Mouse (Mus musculus): ENCODE measurements at regions not wholly inside any gene's neighbourhood (a gene's known extent, or its start where the extent isn't known, plus 50 kb on each side); places are given as distances from the start of the nearest gene placed in this dataset.

DNA sequence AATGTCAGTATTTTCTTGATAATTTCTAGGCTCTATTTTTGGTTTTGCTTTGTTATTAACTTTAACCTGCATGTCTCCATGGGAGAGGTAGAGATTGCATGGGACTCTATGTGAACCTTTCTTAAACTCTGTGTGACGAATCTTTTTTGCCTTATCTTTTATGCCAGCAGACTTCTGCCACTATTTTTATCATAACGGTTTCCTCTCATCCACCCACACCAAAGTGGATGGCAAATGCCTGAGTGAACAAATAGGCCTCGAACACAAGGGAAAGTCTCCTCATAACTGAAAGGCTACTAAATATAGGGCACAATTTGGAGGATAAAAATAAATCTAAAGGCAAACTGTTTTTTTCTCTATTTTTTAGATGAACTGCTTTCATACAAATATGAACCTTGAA lies 343.3 kb upstream of the Ctso start:
- Histone ChIP-seq H3K9me3 (no peaks in the 10 kb centered on the region), H3K27me3 (ENCODE audit: poor library complexity, severe bottlenecking) (no peaks in the 10 kb centered on the region), H3K36me3 (replicated peaks) (no peaks in the 10 kb centered on the region), H3K27ac (no peak overlapping the region), H3K4me1 (no peaks in the 10 kb centered on the region), H3K4me3 (no peak overlapping the region)
- WGBS, result 87% methylated on average over 3 of the region's 3 CpGs
- DNase-seq (ENCODE audit: extremely low spot score, low spot score), result no peak

DNA sequence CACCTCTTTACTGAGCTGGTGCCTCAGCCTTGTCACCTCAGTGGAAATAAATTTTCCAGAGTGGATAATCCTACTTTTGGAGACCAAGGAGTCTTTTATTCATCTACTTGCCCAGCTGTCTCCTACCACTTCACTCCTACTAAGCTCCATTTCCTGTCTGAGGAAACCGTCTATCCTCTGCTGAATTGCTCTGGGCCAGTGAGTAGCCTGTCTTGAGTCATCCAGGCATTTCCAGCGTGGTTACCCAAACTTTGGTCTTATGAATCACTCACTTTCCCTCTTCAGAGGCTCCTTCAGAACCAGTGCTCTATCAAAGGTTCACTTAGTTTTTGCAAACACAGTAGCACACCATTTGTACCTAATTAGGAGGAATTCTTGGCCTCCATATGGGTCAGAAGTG lies 303.2 kb upstream of the Ctso start:
- H3K9me3 ChIP-seq, result no peaks in the 10 kb centered on the region
- no peaks in the 10 kb centered on the region for H3K4me1 ChIP-seq
- no peak overlapping the region for H3K27ac ChIP-seq
- 64% methylated on average over 2 of the region's 2 CpGs for WGBS
- H3K36me3 ChIP-seq (replicated peaks), result no peaks in the 10 kb centered on the region
- H3K4me3 ChIP-seq, result no peak overlapping the region
- no peak for DNase-seq (ENCODE audit: extremely low spot score, low spot score)
- H3K27me3 ChIP-seq (ENCODE audit: poor library complexity, severe bottlenecking), result no peaks in the 10 kb centered on the region

DNA sequence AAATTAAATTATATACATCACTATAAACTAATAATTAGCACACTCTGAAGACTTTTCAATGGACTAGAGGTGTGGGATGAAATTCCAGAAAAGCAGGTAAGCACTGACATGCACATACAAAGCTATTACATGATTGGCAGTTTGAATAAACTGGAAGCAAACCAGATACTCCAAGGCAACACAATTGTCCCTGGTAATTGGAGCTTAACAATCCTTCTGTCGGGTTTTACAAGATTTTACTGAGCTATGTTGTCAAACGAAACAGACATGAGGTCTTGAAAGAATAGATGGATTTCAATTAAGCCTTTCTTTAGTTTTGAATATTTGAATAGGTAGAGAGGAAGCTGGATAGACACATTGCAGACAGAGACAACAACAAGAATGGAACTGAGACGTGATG lies 273.9 kb upstream of the Ctso start:
- Histone ChIP-seq H3K36me3 (replicated peaks) (no peaks in the 10 kb centered on the region), H3K9me3 (no peaks in the 10 kb centered on the region), H3K27ac (no peak overlapping the region), H3K4me3 (no peak overlapping the region), H3K27me3 (ENCODE audit: poor library complexity, severe bottlenecking) (no peaks in the 10 kb centered on the region), H3K4me1 (peaks cover 10% of the 10 kb centered on the region)
- WGBS, result 53% methylated on average over 3 of the region's 3 CpGs
- no peak for DNase-seq (ENCODE audit: extremely low spot score, low spot score)

DNA sequence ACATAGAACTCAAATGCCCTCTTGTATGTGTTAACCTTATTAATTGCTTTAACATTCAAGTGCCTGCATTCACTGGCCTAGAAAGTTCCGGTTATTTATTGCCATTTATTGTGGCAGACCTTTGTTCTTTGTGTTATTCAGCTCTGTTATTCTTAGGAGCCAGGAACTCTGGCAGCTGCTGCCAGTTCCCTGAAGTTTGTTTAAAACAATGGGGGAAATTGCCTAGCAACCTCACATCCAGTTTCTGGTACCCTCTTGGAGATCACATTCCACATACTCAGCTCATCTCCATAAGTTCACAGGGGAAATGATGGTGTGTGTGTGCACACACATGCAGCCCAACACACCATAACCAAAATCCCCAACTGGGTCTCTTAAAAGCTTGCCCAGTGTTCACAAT lies 270.8 kb upstream of the Ctso start:
- 60% methylated on average over 1 of the region's 1 CpGs for WGBS
- Histone ChIP-seq H3K27ac (no peak overlapping the region), H3K4me3 (no peak overlapping the region), H3K9me3 (no peaks in the 10 kb centered on the region), H3K4me1 (peaks cover 10% of the 10 kb centered on the region), H3K36me3 (replicated peaks) (no peaks in the 10 kb centered on the region), H3K27me3 (ENCODE audit: poor library complexity, severe bottlenecking) (no peaks in the 10 kb centered on the region)
- DNase-seq (ENCODE audit: extremely low spot score, low spot score), result peak; percentile 16

DNA sequence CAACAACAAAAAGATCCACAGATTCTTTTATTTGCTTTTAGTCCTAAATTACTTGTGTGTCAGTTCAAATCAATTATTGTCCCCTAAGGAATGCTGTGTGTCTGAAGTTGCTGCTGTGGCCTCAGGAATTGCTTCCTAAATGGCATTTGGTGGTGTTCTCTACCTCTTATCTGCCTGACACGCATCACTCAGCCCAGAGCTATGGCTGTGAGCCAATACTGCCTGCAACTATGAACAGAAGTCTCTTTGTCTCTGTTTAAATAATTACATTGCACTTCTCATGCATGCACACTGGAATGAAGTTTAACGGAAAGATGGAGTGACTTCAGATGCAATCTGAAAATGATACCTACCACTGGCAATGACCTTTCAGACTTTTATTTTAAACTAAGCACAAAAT lies 266.1 kb upstream of the Ctso start:
- no peaks in the 10 kb centered on the region for H3K27me3 ChIP-seq (ENCODE audit: poor library complexity, severe bottlenecking)
- no peak overlapping the region for H3K4me3 ChIP-seq
- WGBS, result 77% methylated on average over 2 of the region's 2 CpGs
- DNase-seq (ENCODE audit: extremely low spot score, low spot score), result no peak
- H3K4me1 ChIP-seq, result peaks cover 6% of the 10 kb centered on the region
- no peaks in the 10 kb centered on the region for H3K9me3 ChIP-seq
- H3K27ac ChIP-seq, result no peak overlapping the region
- no peaks in the 10 kb centered on the region for H3K36me3 ChIP-seq (replicated peaks)

DNA sequence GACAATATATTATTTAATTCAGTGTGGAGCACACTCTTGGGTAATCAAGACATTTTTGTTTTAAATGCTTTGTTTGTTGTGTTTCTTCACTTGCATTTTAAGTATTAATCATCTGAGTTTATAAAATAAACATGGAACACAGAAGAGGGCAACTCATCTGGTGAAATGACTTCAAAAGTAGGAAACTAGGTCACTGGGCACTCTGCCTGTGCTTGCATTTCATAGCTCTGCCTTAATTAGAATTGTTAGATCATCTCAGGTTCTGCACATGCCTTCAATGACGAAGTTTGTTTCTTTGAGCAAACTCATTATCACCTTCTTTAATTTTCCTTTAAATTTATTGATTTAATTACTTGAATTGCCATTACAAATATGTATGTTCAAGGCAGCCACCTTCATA lies 255.8 kb upstream of the Ctso start:
- Histone ChIP-seq H3K4me3 (no peak overlapping the region), H3K36me3 (replicated peaks) (no peaks in the 10 kb centered on the region), H3K27ac (no peak overlapping the region), H3K4me1 (no peaks in the 10 kb centered on the region), H3K9me3 (no peaks in the 10 kb centered on the region), H3K27me3 (ENCODE audit: poor library complexity, severe bottlenecking) (no peaks in the 10 kb centered on the region)
- 80% methylated on average over 1 of the region's 1 CpGs for WGBS
- no peak for DNase-seq (ENCODE audit: extremely low spot score, low spot score)

DNA sequence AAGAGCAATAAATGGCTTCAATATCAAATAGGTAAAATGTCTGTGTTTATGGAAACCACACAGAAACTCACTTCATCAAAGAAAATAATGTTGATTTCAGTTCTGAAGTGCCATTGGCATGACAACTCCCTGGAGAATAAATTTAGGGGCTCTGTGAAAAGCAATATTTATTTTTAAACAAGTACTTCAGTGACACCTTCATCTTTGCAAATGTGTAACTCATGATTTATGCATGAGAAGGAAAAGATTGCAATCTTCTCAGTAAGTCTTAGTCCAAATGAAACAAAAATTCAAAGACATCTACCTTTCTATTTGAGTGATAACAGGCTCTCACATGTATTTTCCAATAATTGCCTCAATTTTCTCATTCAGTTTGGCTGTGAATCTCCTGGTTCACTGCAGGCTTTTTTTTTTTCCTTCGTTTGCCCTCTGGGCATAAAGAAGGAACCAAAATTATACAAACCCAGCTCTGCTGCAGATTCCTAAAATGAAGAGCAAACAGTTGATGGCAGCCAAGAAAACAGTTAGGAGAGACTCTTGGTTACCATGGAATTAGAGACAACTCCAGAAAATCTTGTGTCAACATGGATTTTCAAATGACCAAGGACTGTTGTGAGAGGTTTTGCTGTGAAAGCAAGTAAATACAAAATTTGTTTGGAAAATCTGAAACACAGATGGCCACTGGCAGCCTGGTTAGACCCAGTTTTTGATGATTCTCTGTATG lies 230.3 kb upstream of the Ctso start:
- no peaks in the 10 kb centered on the region for H3K36me3 ChIP-seq (replicated peaks)
- no peaks in the 10 kb centered on the region for H3K4me1 ChIP-seq
- WGBS, result 58% methylated on average over 1 of the region's 1 CpGs
- H3K9me3 ChIP-seq, result no peaks in the 10 kb centered on the region
- DNase-seq (ENCODE audit: extremely low spot score, low spot score), result no peak
- H3K27me3 ChIP-seq (ENCODE audit: poor library complexity, severe bottlenecking), result no peaks in the 10 kb centered on the region
- H3K4me3 ChIP-seq, result no peak overlapping the region
- H3K27ac ChIP-seq, result no peak overlapping the region

DNA sequence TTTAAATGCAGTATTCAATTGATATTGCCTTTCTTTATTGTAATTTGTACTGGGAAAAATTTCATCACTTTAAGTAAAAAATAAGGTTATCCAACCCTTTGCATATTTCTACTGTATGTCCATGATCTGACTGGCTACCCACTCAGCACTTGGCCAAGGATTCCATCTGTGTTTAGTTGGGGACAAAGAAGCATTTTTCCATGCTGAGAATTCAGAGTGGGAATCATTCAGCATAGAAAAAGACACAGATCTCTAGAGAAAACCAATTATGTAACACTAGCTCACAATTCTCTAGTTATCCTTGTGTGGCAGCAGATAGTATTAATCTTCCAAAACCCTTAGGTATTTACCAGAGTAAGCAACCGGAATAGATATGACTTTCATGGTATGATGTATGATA lies 213.5 kb upstream of the Ctso start:
- no peaks in the 10 kb centered on the region for H3K36me3 ChIP-seq (replicated peaks)
- DNase-seq (ENCODE audit: extremely low spot score, low spot score), result no peak
- no peak overlapping the region for H3K27ac ChIP-seq
- WGBS, result 92% methylated on average over 1 of the region's 1 CpGs
- no peaks in the 10 kb centered on the region for H3K9me3 ChIP-seq
- no peak overlapping the region for H3K4me3 ChIP-seq
- no peaks in the 10 kb centered on the region for H3K27me3 ChIP-seq (ENCODE audit: poor library complexity, severe bottlenecking)
- no peaks in the 10 kb centered on the region for H3K4me1 ChIP-seq

DNA sequence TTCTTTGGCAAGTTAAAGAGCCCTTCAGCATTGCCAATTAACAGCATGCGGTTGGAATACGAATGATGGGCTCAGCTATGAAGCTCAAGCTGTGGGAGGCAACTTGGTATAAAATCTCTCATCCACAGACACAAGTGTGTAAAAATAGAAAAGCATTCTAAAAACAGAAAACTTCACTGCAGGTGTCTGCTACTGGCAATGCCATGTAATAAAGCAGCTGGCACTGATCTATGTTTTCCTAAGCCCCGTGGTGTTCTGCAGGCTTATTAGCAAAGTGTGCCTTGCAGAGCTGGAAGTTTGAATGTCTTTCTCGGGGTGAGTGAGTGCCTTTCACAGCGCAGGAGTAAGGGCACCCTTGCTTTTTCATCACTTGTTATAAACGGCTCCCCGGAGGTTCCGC lies 196.9 kb upstream of the Ctso start:
- Histone ChIP-seq H3K9me3 (no peaks in the 10 kb centered on the region), H3K4me3 (no peak overlapping the region), H3K27ac (no peak overlapping the region), H3K27me3 (ENCODE audit: poor library complexity, severe bottlenecking) (no peaks in the 10 kb centered on the region), H3K36me3 (replicated peaks) (no peaks in the 10 kb centered on the region), H3K4me1 (no peaks in the 10 kb centered on the region)
- WGBS, result 87% methylated on average over 8 of the region's 8 CpGs
- no peak for DNase-seq (ENCODE audit: extremely low spot score, low spot score)

DNA sequence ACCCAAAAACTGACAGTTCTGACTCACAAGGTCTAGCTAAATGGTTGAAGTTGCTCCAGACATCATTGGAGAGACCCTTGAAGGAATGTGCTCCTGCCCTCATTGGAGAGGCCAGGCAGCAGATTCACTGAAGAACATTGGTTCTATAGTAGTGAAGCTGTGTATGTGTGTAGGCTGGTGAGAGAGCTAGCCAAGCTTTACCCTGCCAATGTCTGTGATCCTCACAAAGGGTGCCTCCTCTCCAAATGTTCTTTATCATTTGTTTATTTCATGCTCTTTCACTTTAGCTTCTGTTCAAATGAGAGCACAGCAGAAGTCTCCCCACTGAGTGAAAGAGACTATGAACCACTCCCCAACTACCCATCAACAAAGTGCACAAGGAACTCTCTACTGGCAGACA lies 195.6 kb upstream of the Ctso start:
- Histone ChIP-seq H3K27me3 (ENCODE audit: poor library complexity, severe bottlenecking) (no peaks in the 10 kb centered on the region), H3K4me3 (no peak overlapping the region), H3K9me3 (no peaks in the 10 kb centered on the region), H3K27ac (no peak overlapping the region), H3K36me3 (replicated peaks) (no peaks in the 10 kb centered on the region), H3K4me1 (no peaks in the 10 kb centered on the region)
- no peak for DNase-seq (ENCODE audit: extremely low spot score, low spot score)

DNA sequence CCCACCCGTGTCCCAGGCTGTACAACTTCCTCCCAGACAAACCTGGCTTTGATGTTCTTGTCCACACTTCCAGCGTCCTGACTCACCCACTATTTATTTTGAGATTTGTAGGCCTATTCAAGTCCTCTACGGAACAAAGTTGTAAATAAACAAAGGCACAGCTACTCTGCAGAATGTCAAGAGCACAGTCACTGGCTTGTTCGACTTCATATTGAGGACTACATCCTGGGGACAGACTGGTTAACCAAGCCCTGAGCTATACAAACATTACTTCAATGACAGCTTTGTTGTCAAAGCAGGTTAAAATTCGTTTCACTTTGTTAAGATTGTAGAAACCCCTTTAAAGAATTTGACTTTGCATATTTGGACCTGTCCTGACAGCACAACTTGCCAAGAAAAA lies 190.3 kb upstream of the Ctso start:
- 71% methylated on average over 5 of the region's 5 CpGs for WGBS
- H3K4me1 ChIP-seq, result no peaks in the 10 kb centered on the region
- H3K27ac ChIP-seq, result no peak overlapping the region
- no peak for DNase-seq (ENCODE audit: extremely low spot score, low spot score)
- H3K4me3 ChIP-seq, result no peak overlapping the region
- no peaks in the 10 kb centered on the region for H3K9me3 ChIP-seq
- H3K27me3 ChIP-seq (ENCODE audit: poor library complexity, severe bottlenecking), result no peaks in the 10 kb centered on the region
- no peaks in the 10 kb centered on the region for H3K36me3 ChIP-seq (replicated peaks)

DNA sequence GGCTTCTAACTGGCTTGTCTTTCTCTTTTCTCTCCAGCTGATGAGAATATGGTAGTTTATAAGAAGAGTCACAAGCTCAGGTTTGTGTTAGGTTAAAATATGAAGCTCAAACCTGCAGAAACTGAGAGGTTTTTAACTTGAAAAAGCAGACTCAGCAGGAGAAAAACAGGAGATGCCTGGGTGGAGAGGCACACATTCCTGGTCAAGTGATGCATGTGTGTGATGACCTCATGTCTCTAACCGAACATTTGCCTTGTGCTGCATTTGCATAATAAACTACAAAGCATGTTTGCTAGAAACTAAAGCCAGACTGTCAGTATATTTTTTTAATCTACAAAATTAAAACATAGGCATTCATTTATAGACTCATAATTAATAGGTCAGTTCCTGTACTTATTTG lies 182.2 kb upstream of the Ctso start:
- H3K36me3 ChIP-seq (replicated peaks), result no peaks in the 10 kb centered on the region
- 69% methylated on average over 1 of the region's 1 CpGs for WGBS
- no peaks in the 10 kb centered on the region for H3K27me3 ChIP-seq (ENCODE audit: poor library complexity, severe bottlenecking)
- no peak overlapping the region for H3K27ac ChIP-seq
- no peak for DNase-seq (ENCODE audit: extremely low spot score, low spot score)
- H3K4me3 ChIP-seq, result no peak overlapping the region
- no peaks in the 10 kb centered on the region for H3K9me3 ChIP-seq
- no peaks in the 10 kb centered on the region for H3K4me1 ChIP-seq

DNA sequence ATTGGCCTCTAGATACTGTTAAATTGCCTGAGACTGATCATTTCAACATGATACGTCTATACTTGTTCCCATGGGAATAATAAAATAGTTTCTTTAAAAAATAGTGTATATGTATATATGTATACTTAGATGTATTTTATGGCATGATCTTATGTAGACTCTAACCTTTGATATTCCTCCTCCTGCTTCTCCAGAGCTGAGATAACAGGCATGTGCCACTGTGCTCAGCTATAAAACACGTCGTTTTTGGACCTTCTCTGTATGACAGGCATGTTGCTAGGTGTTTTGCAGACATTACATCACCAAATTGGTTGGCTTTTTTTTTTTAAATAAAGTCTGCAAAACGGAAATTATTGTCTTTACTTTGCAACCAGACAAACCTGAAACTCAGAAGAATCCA lies 179.4 kb upstream of the Ctso start:
- no peak for DNase-seq (ENCODE audit: extremely low spot score, low spot score)
- Histone ChIP-seq H3K36me3 (replicated peaks) (no peaks in the 10 kb centered on the region), H3K9me3 (no peaks in the 10 kb centered on the region), H3K4me3 (no peak overlapping the region), H3K27ac (no peak overlapping the region), H3K27me3 (ENCODE audit: poor library complexity, severe bottlenecking) (no peaks in the 10 kb centered on the region), H3K4me1 (no peaks in the 10 kb centered on the region)
- 83% methylated on average over 4 of the region's 4 CpGs for WGBS

DNA sequence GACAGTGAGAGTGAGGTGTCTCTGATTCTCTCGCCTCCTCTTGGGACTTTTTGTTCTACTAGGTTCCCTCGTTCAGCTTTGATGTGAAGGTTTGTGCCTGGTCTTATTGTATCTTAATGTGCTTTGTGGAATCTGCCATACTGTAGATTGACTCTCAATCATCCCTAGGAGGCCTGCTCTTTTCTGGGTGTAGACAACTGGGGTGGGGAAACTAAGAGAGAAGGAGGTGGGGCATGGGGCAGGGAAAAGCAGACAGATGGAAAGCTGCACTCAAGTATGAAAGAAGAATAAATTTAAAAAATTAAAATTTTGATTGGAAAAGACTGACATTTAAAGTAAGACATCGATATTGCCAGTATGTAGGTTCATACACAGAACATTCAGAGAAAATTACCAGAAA lies 172.0 kb upstream of the Ctso start:
- H3K4me1 ChIP-seq, result no peaks in the 10 kb centered on the region
- H3K36me3 ChIP-seq (replicated peaks), result no peaks in the 10 kb centered on the region
- H3K4me3 ChIP-seq, result no peak overlapping the region
- WGBS, result 85% methylated on average over 3 of the region's 3 CpGs
- H3K27me3 ChIP-seq (ENCODE audit: poor library complexity, severe bottlenecking), result no peaks in the 10 kb centered on the region
- no peak for DNase-seq (ENCODE audit: extremely low spot score, low spot score)
- H3K27ac ChIP-seq, result no peak overlapping the region
- no peaks in the 10 kb centered on the region for H3K9me3 ChIP-seq

Data from forebrain, embryonic 10.5 days (tissue).